Mouse (Mus musculus) C2C12 (cell line): Measurements from ENCODE around the gene Wdsub1.

Experiments used
- CTCF ChIP-seq: IDR thresholded peaks from one replicate; pipeline ENCODE4 v1.5.1; 2011; ENCODE audit not compliant: control insufficient read depth, insufficient read depth, insufficient read length
- MAX ChIP-seq: IDR thresholded peaks from one replicate; pipeline ENCODE4 v1.6.1; 2011; ENCODE audit warnings: mild to moderate bottlenecking, control low read depth
- USF1 ChIP-seq: IDR thresholded peaks from one replicate; pipeline ENCODE4 v1.6.1; 2011; ENCODE audit warnings: low read depth, mild to moderate bottlenecking, control low read depth, moderate library complexity

GRCm38 (mm10) chr2:59813457-59813856 lies 68.9 kb downstream of the Wdsub1 start:
- TF ChIP-seq CTCF = no peak
- no peak for TF ChIP-seq MAX
- TF ChIP-seq USF1 = no peak
